Mouse (Mus musculus): ENCODE data around the gene Prl4a1. TPM values are rescaled to one million over a fixed set of nuclear protein-coding genes. Genes with fewer than 3 reads are reported as not detected.
"Not testable (repeated sequence)": the region's sequence is repeated elsewhere in the genome, so short reads cannot be mapped to it uniquely, and the experiment has no call there.

The Prl4a1 gene
- polyA plus RNA-seq (2014; fragmentation: Nextera tagmentation; extraction: Ambion mirVana) = not detected in 2 replicates

- Histone ChIP-seq H3K4me1 (ENCODE audit: control insufficient read depth, insufficient read depth, low read length) (no peaks in the 10 kb centered on the region), H3K27me3 (ENCODE audit: control insufficient read depth, insufficient read depth, low read length) (no peaks in the 10 kb centered on the region), H3K36me3 (ENCODE audit: control insufficient read depth, insufficient read depth, low read length) (no peaks in the 10 kb centered on the region), H3K4me2 (no peak within 1 kb of the TSS), H3K9me3 (ENCODE audit: control insufficient read depth, low read length) (no peaks in the 10 kb centered on the region), H3K9ac (ENCODE audit: low read length) (no peak within 1 kb of the TSS), H3K27ac (ENCODE audit: low read depth, low read length) (no peak within 1 kb of the TSS), H3K4me3 (ENCODE audit: low read depth, low read length) (no peak within 1 kb of the TSS)
- DNase-seq (ENCODE audit: low spot score, missing footprints) (no peak), ATAC-seq (ENCODE audit: low FRiP score) (no peak)
- 91% methylated on average over 3 of the region's 3 CpGs for WGBS
Observed at GRCm38 (mm10) chr13:28015912-28016311, at the start of gene Prl4a1. Prl4a1 (plus strand) TSS chr13:28016212.

- DNase-seq (ENCODE audit: low spot score, missing footprints) = no peak
- 90% methylated on average over 1 of the region's 1 CpGs for WGBS
- ATAC-seq (ENCODE audit: low FRiP score) = no peak
Observed at GRCm38 (mm10) chr13:27972931-27973330, 43.1 kb upstream of the Prl4a1 start.

GRCm38 (mm10) chr13:27974281-27974680 lies 41.7 kb upstream of the Prl4a1 start:
- not testable (repeated sequence) for H3K4me2 ChIP-seq; H3K9me3 ChIP-seq (ENCODE audit: control insufficient read depth, low read length); H3K4me1 ChIP-seq (ENCODE audit: control insufficient read depth, insufficient read depth, low read length); H3K27me3 ChIP-seq (ENCODE audit: control insufficient read depth, insufficient read depth, low read length); H3K4me3 ChIP-seq (ENCODE audit: low read depth, low read length); H3K9ac ChIP-seq (ENCODE audit: low read length); H3K27ac ChIP-seq (ENCODE audit: low read depth, low read length); ATAC-seq (ENCODE audit: low FRiP score); H3K36me3 ChIP-seq (ENCODE audit: control insufficient read depth, insufficient read depth, low read length)
- WGBS = 73% methylated on average over 2 of the region's 2 CpGs
- DNase-seq (ENCODE audit: low spot score, missing footprints) = peak; percentile 10

More at GRCm38 (mm10) chr13:27972931-27973330, 43.1 kb upstream of the Prl4a1 start:
- no peaks in the 10 kb centered on the region for H3K36me3 ChIP-seq (ENCODE audit: control insufficient read depth, insufficient read depth, low read length)
- no peaks in the 10 kb centered on the region for H3K4me1 ChIP-seq (ENCODE audit: control insufficient read depth, insufficient read depth, low read length)
- no peak overlapping the region for H3K9ac ChIP-seq (ENCODE audit: low read length)
- no peak overlapping the region for H3K4me3 ChIP-seq (ENCODE audit: low read depth, low read length)
- H3K27me3 ChIP-seq (ENCODE audit: control insufficient read depth, insufficient read depth, low read length) = no peaks in the 10 kb centered on the region
- H3K27ac ChIP-seq (ENCODE audit: low read depth, low read length) = no peak overlapping the region
- H3K4me2 ChIP-seq = no peak overlapping the region
- no peaks in the 10 kb centered on the region for H3K9me3 ChIP-seq (ENCODE audit: control insufficient read depth, low read length)

- WGBS = 91% methylated on average over 2 of the region's 2 CpGs
- Histone ChIP-seq H3K36me3 (ENCODE audit: control insufficient read depth, insufficient read depth, low read length) (no peaks in the 10 kb centered on the region), H3K4me1 (ENCODE audit: control insufficient read depth, insufficient read depth, low read length) (no peaks in the 10 kb centered on the region), H3K27ac (ENCODE audit: low read depth, low read length) (no peak overlapping the region), H3K9ac (ENCODE audit: low read length) (no peak overlapping the region), H3K9me3 (ENCODE audit: control insufficient read depth, low read length) (no peaks in the 10 kb centered on the region), H3K27me3 (ENCODE audit: control insufficient read depth, insufficient read depth, low read length) (no peaks in the 10 kb centered on the region), H3K4me2 (no peak overlapping the region), H3K4me3 (ENCODE audit: low read depth, low read length) (no peak overlapping the region)
- ATAC-seq (ENCODE audit: low FRiP score) (no peak), DNase-seq (ENCODE audit: low spot score, missing footprints) (no peak)
Observed at GRCm38 (mm10) chr13:27977646-27978045, 38.4 kb upstream of the Prl4a1 start.

- DNase-seq (ENCODE audit: low spot score, missing footprints); H3K9ac ChIP-seq (ENCODE audit: low read length); H3K36me3 ChIP-seq (ENCODE audit: control insufficient read depth, insufficient read depth, low read length); H3K4me2 ChIP-seq; ATAC-seq (ENCODE audit: low FRiP score); H3K4me3 ChIP-seq (ENCODE audit: low read depth, low read length); H3K9me3 ChIP-seq (ENCODE audit: control insufficient read depth, low read length); H3K4me1 ChIP-seq (ENCODE audit: control insufficient read depth, insufficient read depth, low read length); H3K27me3 ChIP-seq (ENCODE audit: control insufficient read depth, insufficient read depth, low read length); H3K27ac ChIP-seq (ENCODE audit: low read depth, low read length): not testable (repeated sequence)
- 92% methylated on average over 3 of the region's 3 CpGs for WGBS
Observed at GRCm38 (mm10) chr13:27996557-27996956, 19.5 kb upstream of the Prl4a1 start.

GRCm38 (mm10) chr13:28029330-28029729 lies 13.3 kb downstream of the Prl4a1 start:
- Histone ChIP-seq H3K9ac (ENCODE audit: low read length) (no peak overlapping the region), H3K4me3 (ENCODE audit: low read depth, low read length) (no peak overlapping the region), H3K4me2 (no peak overlapping the region), H3K9me3 (ENCODE audit: control insufficient read depth, low read length) (no peaks in the 10 kb centered on the region), H3K36me3 (ENCODE audit: control insufficient read depth, insufficient read depth, low read length) (no peaks in the 10 kb centered on the region), H3K27ac (ENCODE audit: low read depth, low read length) (no peak overlapping the region), H3K4me1 (ENCODE audit: control insufficient read depth, insufficient read depth, low read length) (no peaks in the 10 kb centered on the region), H3K27me3 (ENCODE audit: control insufficient read depth, insufficient read depth, low read length) (no peaks in the 10 kb centered on the region)
- DNase-seq (ENCODE audit: low spot score, missing footprints) (no peak), ATAC-seq (ENCODE audit: low FRiP score) (no peak)

- DNase-seq (ENCODE audit: low spot score, missing footprints) = no peak
- Histone ChIP-seq H3K4me1 (ENCODE audit: control insufficient read depth, insufficient read depth, low read length) (no peaks in the 10 kb centered on the region), H3K4me3 (ENCODE audit: low read depth, low read length) (no peak overlapping the region), H3K9me3 (ENCODE audit: control insufficient read depth, low read length) (no peaks in the 10 kb centered on the region), H3K4me2 (no peak overlapping the region), H3K27ac (ENCODE audit: low read depth, low read length) (no peak overlapping the region), H3K27me3 (ENCODE audit: control insufficient read depth, insufficient read depth, low read length) (no peaks in the 10 kb centered on the region), H3K36me3 (ENCODE audit: control insufficient read depth, insufficient read depth, low read length) (no peaks in the 10 kb centered on the region), H3K9ac (ENCODE audit: low read length) (no peak overlapping the region)
- ATAC-seq (ENCODE audit: low FRiP score) = no peak
- WGBS = 88% methylated on average over 3 of the region's 3 CpGs
Observed at GRCm38 (mm10) chr13:28069315-28069714, 53.3 kb downstream of the Prl4a1 start.

Other genes starting within 250 kb of the Prl4a1 start
- gene Prl7c1, start 235.4 kb upstream of the Prl4a1 start, polyA plus RNA-seq (2014; fragmentation: Nextera tagmentation; extraction: Ambion mirVana) = not detected in 2 replicates
- gene Prl2a1, start 214.6 kb upstream of the Prl4a1 start, polyA plus RNA-seq (2014; fragmentation: Nextera tagmentation; extraction: Ambion mirVana) = not detected in 2 replicates
- gene Prl2c1, start 166.9 kb upstream of the Prl4a1 start, polyA plus RNA-seq (2014; fragmentation: Nextera tagmentation; extraction: Ambion mirVana) = not detected in 2 replicates
- not detected in 2 replicates for gene Prl5a1, start 126.3 kb downstream of the Prl4a1 start, polyA plus RNA-seq (2014; fragmentation: Nextera tagmentation; extraction: Ambion mirVana)
- gene Gm11361, start 241.3 kb downstream of the Prl4a1 start, polyA plus RNA-seq (2014; fragmentation: Nextera tagmentation; extraction: Ambion mirVana) = 2.1 and 3.9 TPM in 2 replicates

All from midbrain, embryonic 11.5 days (tissue).